Mouse (Mus musculus): Measurements from ENCODE around the gene Tsc1. TPM values are rescaled to one million over a fixed set of nuclear protein-coding genes. Genes with fewer than 3 reads are reported as not detected.

Tsc1 gene
- polyA plus RNA-seq, 1 experiment from 2014 or later = 40.3 TPM

GRCm38 (mm10) chr2:28637106-28637845, 3.8 kb upstream of the Tsc1 start:
- WGBS = 82% methylated on average over 9 of the region's 9 CpGs
- H3K27me3 ChIP-seq (replicated peaks) = no peaks in the 10 kb centered on the region
- ATAC-seq (replicated peaks) = no peak

GRCm38 (mm10) chr2:28638352-28638751, 2.7 kb upstream of the Tsc1 start:
- Histone ChIP-seq H3K4me2 (peak overlapping the region; percentile 14), H3K27ac (no peak overlapping the region), H3K4me3 (no peak overlapping the region), H3K9me3 (no peaks in the 10 kb centered on the region), H3K36me3 (replicated peaks) (no peaks in the 10 kb centered on the region), H3K4me1 (peaks cover 24% of the 10 kb centered on the region), H3K27me3 (replicated peaks) (no peaks in the 10 kb centered on the region), H3K9ac (no peak overlapping the region)
- 16% methylated on average over 9 of the region's 9 CpGs for WGBS
- ATAC-seq (replicated peaks) = no peak

More at GRCm38 (mm10) chr2:28637106-28637845, 3.8 kb upstream of the Tsc1 start:
- no peaks in the 10 kb centered on the region for H3K9me3 ChIP-seq
- H3K27ac ChIP-seq = no peak overlapping the region
- H3K4me1 ChIP-seq = peaks cover 13% of the 10 kb centered on the region
- H3K4me3 ChIP-seq = no peak overlapping the region
- H3K4me2 ChIP-seq = no peak overlapping the region
- no peaks in the 10 kb centered on the region for H3K36me3 ChIP-seq (replicated peaks)
- H3K9ac ChIP-seq = no peak overlapping the region

DNA sequence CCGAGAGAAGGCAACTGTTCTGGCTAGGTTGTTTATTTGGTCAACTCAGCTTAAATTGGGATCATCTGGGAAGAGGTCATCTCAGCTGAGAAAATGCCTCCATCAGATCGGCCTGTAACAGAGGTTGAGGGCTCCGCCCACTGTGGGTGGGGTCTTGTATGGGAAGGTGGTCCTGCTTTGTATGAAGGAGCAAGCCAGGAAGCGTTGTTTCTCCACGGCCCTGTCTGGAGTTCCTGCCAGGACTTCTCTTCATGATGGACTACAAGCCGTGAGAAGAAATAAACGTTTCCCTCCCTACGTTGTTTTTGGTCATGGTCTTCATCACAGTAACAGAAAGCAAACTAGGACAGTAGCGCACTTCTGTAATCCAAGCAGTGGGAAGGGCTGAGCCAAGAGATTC, 2.1 kb upstream of the Tsc1 start:
- Histone ChIP-seq H3K4me3 (no peak overlapping the region), H3K27ac (no peak overlapping the region), H3K36me3 (replicated peaks) (no peaks in the 10 kb centered on the region), H3K27me3 (replicated peaks) (no peaks in the 10 kb centered on the region), H3K4me1 (peaks cover 29% of the 10 kb centered on the region), H3K9ac (no peak overlapping the region), H3K4me2 (peak overlapping the region; percentile 14), H3K9me3 (no peaks in the 10 kb centered on the region)
- WGBS = 10% methylated on average over 9 of the region's 9 CpGs
- no peak for ATAC-seq (replicated peaks)

DNA sequence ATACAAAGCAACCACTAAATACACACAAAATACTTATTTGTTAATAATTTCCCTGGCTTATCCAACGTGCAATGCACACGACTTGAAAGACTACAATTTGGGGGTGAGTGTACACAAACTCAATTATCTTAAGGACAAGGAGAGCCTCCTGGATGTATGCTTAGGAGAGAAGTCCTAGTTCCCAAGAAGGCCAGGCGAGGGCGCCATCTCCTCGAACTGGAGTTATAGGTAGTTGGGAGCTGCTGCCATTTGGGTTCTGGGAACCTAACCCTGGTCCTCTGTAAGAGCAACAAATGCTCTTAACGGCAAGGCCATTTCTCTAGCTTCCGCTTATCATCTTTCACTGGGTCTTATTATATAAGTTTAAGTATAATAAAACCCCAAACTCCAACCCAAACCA, 1.2 kb upstream of the Tsc1 start:
- no peak overlapping the region for H3K4me3 ChIP-seq
- H3K27me3 ChIP-seq (replicated peaks) = no peaks in the 10 kb centered on the region
- no peak for ATAC-seq (replicated peaks)
- 54% methylated on average over 7 of the region's 7 CpGs for WGBS
- peaks cover 30% of the 10 kb centered on the region for H3K4me1 ChIP-seq
- H3K36me3 ChIP-seq (replicated peaks) = no peaks in the 10 kb centered on the region
- H3K27ac ChIP-seq = no peak overlapping the region
- H3K9ac ChIP-seq = no peak overlapping the region
- H3K4me2 ChIP-seq = no peak overlapping the region
- no peaks in the 10 kb centered on the region for H3K9me3 ChIP-seq

GRCm38 (mm10) chr2:28641435-28641941, 460 bp downstream of the Tsc1 start:
- peak overlapping the region; percentile 91 for H3K27ac ChIP-seq
- WGBS = under 1% methylated on average over 42 of the region's 43 CpGs
- peak overlapping the region; percentile 94 for H3K4me3 ChIP-seq
- H3K4me2 ChIP-seq = peak overlapping the region; percentile 75
- H3K9ac ChIP-seq = peak overlapping the region; percentile 79
- ATAC-seq (replicated peaks) = peak; percentile 83
- H3K27me3 ChIP-seq (replicated peaks) = no peaks in the 10 kb centered on the region
- H3K36me3 ChIP-seq (replicated peaks) = no peaks in the 10 kb centered on the region
- peaks cover 33% of the 10 kb centered on the region for H3K4me1 ChIP-seq
- no peaks in the 10 kb centered on the region for H3K9me3 ChIP-seq

DNA sequence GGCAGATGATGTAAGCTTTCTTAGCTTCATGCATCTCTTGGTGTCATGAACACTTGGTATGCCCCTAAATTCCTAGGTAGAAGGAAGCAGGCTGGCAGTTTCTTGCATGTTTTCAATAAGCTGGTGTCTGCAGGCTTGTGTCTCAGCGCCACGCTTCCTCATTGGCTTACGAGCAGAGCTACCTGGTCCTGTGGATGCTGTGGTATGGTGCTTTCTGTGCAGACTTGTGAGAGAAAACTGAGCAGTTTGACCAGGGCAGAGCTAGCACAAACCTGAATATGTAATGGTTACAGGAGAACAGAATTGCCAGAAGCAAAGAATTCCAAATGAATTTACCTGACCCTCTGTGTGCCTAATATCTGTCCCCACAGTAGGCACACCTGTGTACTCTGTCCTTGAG, 2.1 kb downstream of the Tsc1 start:
- no peaks in the 10 kb centered on the region for H3K36me3 ChIP-seq (replicated peaks)
- H3K4me1 ChIP-seq = peaks cover 33% of the 10 kb centered on the region
- no peaks in the 10 kb centered on the region for H3K27me3 ChIP-seq (replicated peaks)
- H3K4me3 ChIP-seq = peak overlapping the region; percentile 94
- peak overlapping the region; percentile 75 for H3K4me2 ChIP-seq
- no peak overlapping the region for H3K9ac ChIP-seq
- H3K27ac ChIP-seq = no peak overlapping the region
- 88% methylated on average over 3 of the region's 3 CpGs for WGBS
- ATAC-seq (replicated peaks) = no peak
- H3K9me3 ChIP-seq = no peaks in the 10 kb centered on the region

DNA sequence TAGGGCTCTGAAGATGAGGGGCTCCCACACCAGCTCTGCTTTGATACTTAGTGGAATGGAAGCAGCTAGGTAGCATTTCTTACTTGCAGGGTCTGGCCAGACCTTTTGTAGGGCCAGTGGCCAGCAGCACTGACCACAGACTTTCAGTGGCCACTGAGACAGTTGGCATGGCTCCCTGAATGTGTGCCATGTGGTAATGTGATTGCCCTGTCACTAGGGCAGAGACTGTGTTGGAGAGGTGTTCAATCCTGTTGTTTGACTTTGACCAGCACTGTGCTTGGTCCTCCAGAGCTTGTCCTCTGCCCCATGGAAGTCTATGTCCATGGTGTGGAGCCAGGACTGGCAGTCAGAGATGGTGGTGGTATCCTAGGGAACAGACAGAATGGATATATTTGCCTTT, 9.5 kb downstream of the Tsc1 start:
- Histone ChIP-seq H3K4me3 (no peak overlapping the region), H3K36me3 (replicated peaks) (peaks cover 8% of the 10 kb centered on the region), H3K27me3 (replicated peaks) (no peaks in the 10 kb centered on the region), H3K9me3 (no peaks in the 10 kb centered on the region), H3K4me1 (no peaks in the 10 kb centered on the region), H3K4me2 (no peak overlapping the region), H3K9ac (no peak overlapping the region), H3K27ac (no peak overlapping the region)
- no peak for ATAC-seq (replicated peaks)

DNA sequence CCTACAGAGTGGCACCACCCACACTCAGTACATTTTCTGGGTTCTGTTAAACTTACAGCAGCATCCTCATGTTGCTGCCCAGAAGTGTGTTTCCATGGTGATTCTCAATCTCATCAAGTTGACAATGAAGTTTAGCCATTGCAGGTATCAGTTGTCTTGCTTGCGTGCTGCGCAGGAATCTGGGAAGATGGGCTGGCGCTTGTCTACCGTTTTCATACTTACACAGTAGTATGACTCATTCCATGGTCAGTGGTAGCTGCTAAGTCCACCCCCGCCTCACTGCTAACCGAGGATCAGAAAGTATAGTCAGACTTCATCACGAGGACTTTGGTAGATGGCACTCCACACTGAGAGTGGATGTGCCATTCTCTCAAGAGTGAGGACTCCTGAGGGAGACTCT, 12.3 kb downstream of the Tsc1 start:
- no peak for ATAC-seq (replicated peaks)
- Histone ChIP-seq H3K27ac (no peak overlapping the region), H3K4me3 (no peak overlapping the region), H3K36me3 (replicated peaks) (peaks cover 29% of the 10 kb centered on the region), H3K27me3 (replicated peaks) (no peaks in the 10 kb centered on the region), H3K4me1 (no peaks in the 10 kb centered on the region), H3K4me2 (no peak overlapping the region), H3K9ac (no peak overlapping the region), H3K9me3 (no peaks in the 10 kb centered on the region)
- 98% methylated on average over 7 of the region's 7 CpGs for WGBS

- no peak for ATAC-seq (replicated peaks)
These were observed 13.3 kb downstream of the Tsc1 start for GRCm38 (mm10) chr2:28654295-28654694.

DNA sequence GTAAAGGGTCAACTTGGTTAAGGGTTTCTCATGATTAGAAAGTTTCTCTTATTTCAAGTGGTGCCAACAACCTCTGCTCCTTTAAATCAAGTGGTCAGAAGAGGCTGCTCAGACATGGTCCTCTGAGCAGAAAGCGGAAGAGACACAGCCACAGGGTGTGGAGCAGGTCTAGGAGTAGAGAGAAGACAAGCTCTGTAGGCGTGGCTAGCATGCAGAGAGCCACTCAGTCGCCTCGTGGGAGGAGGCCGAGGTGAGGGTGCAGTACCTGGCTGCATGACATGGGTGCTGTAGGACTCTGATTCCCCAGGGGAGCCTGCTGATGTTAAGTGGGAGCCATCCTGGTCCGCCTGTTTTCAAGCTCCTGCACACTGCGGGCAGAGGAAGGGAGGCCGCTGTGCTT, 15.2 kb downstream of the Tsc1 start:
- WGBS = 84% methylated on average over 8 of the region's 8 CpGs
- no peak overlapping the region for H3K4me2 ChIP-seq
- no peaks in the 10 kb centered on the region for H3K9me3 ChIP-seq
- H3K4me1 ChIP-seq = no peaks in the 10 kb centered on the region
- no peak overlapping the region for H3K4me3 ChIP-seq
- H3K27ac ChIP-seq = no peak overlapping the region
- no peaks in the 10 kb centered on the region for H3K27me3 ChIP-seq (replicated peaks)
- H3K36me3 ChIP-seq (replicated peaks) = peaks cover 45% of the 10 kb centered on the region
- no peak for ATAC-seq (replicated peaks)
- H3K9ac ChIP-seq = no peak overlapping the region

More at GRCm38 (mm10) chr2:28654295-28654694, 13.3 kb downstream of the Tsc1 start:
- WGBS = 70% methylated on average over 2 of the region's 2 CpGs
- Histone ChIP-seq H3K4me1 (no peaks in the 10 kb centered on the region), H3K9me3 (no peaks in the 10 kb centered on the region), H3K36me3 (replicated peaks) (peaks cover 39% of the 10 kb centered on the region), H3K4me3 (no peak overlapping the region), H3K27ac (no peak overlapping the region), H3K4me2 (no peak overlapping the region), H3K27me3 (replicated peaks) (no peaks in the 10 kb centered on the region), H3K9ac (no peak overlapping the region)

DNA sequence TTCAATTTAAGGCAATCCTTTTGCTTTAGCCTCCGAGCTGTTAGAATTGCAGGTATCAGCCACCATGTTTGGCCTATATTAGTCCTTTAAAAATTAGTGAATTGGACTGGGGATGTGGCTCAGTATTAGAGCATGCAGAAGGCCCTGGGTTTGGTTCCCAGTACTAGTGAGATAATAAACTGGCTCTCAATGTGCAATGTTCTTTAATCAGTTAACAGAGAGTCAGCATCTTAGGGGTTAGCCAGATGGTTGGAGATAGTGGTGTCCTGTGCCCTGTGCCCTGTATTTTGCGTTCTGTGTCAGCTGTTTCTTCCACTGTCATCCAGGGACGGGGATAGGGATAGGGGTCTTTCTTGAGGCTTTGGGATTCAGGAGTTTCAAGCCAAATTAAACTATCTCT, 21.9 kb downstream of the Tsc1 start:
- Histone ChIP-seq H3K9ac (no peak overlapping the region), H3K4me2 (no peak overlapping the region), H3K27me3 (replicated peaks) (no peaks in the 10 kb centered on the region), H3K36me3 (replicated peaks) (peaks cover 61% of the 10 kb centered on the region), H3K4me3 (no peak overlapping the region), H3K27ac (no peak overlapping the region), H3K9me3 (no peaks in the 10 kb centered on the region), H3K4me1 (no peaks in the 10 kb centered on the region)
- ATAC-seq (replicated peaks) = no peak
- WGBS = 95% methylated on average over 3 of the region's 3 CpGs

GRCm38 (mm10) chr2:28665818-28666217, 24.8 kb downstream of the Tsc1 start:
- H3K4me3 ChIP-seq = no peak overlapping the region
- no peaks in the 10 kb centered on the region for H3K4me1 ChIP-seq
- no peaks in the 10 kb centered on the region for H3K27me3 ChIP-seq (replicated peaks)
- 95% methylated on average over 3 of the region's 3 CpGs for WGBS
- peaks cover 55% of the 10 kb centered on the region for H3K36me3 ChIP-seq (replicated peaks)
- no peak overlapping the region for H3K27ac ChIP-seq
- no peak overlapping the region for H3K4me2 ChIP-seq
- H3K9me3 ChIP-seq = no peaks in the 10 kb centered on the region
- no peak overlapping the region for H3K9ac ChIP-seq
- no peak for ATAC-seq (replicated peaks)

DNA sequence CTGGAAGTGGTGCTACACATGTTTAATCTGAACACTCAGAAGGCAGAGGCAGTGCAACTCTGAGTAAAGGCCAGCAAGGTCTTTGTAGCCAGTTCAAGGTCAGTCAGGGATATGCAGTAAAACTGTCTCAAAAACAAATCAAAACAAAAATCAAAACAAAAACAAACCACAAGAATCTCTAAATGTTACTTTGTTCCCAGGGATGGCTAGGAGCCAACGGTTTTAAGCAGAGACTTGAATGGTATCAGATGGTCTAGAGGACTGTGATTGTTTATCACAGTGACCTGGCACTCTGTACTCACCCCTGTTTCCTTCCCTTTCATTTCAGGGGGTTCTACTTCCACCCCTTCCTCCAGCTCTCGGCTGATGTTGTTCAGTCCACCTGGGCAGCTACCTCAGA, 30.4 kb downstream of the Tsc1 start:
- peaks cover 57% of the 10 kb centered on the region for H3K36me3 ChIP-seq (replicated peaks)
- ATAC-seq (replicated peaks) = no peak

More for the DNA sequence above, 30.4 kb downstream of the Tsc1 start:
- WGBS = 90% methylated on average over 2 of the region's 2 CpGs
- Histone ChIP-seq H3K4me3 (no peak overlapping the region), H3K9ac (no peak overlapping the region), H3K4me2 (no peak overlapping the region), H3K9me3 (no peaks in the 10 kb centered on the region), H3K4me1 (no peaks in the 10 kb centered on the region), H3K27ac (no peak overlapping the region), H3K27me3 (replicated peaks) (no peaks in the 10 kb centered on the region)

Data from midbrain, embryonic 15.5 days (tissue).